Mouse (Mus musculus) myocyte (in vitro differentiated cells): Measurements from ENCODE around the gene Mbd4.

Experiments used
- CEBPB ChIP-seq: IDR thresholded peaks from 2 replicates; pipeline ENCODE4 v1.6.1; 2011; ENCODE audit warnings: mild to moderate bottlenecking, moderate library complexity; ENCODE audit not compliant: poor library complexity, insufficient read depth, severe bottlenecking
- E2F4 ChIP-seq: IDR thresholded peaks from one replicate; pipeline ENCODE4 v1.6.1; 2011; ENCODE audit warnings: mild to moderate bottlenecking, control low read depth, moderate library complexity; ENCODE audit not compliant: insufficient read depth
- MAX ChIP-seq: IDR thresholded peaks from one replicate; pipeline ENCODE4 v1.6.1; 2011; ENCODE audit warnings: low read depth, mild to moderate bottlenecking, control low read depth
- MYOD1 ChIP-seq, 3 experiments: IDR thresholded peaks; one replicate each; pipeline ENCODE4 v1.6.1; 2011; ENCODE audit warnings: control low read depth in 2 of 3, low read depth in 2 of 3, mild to moderate bottlenecking in 2 of 3, moderate library complexity in 1 of 3; ENCODE audit not compliant: insufficient read length in 2 of 3, control insufficient read depth in 1 of 3
- MYOG ChIP-seq, 3 experiments: IDR thresholded peaks; one replicate each; pipeline ENCODE4 v1.6.1; 2011; ENCODE audit warnings: control low read depth in 2 of 3, low read depth in 2 of 3, mild to moderate bottlenecking in 2 of 3; ENCODE audit not compliant: insufficient read length in 2 of 3, control insufficient read depth in 1 of 3, insufficient read depth in 1 of 3
- POLR2A ChIP-seq: IDR thresholded peaks from one replicate; pipeline ENCODE4 v1.6.1; 2011; ENCODE audit warnings: low read depth, mild to moderate bottlenecking, control low read depth, moderate library complexity; ENCODE audit not compliant: insufficient read length
- SRF ChIP-seq: IDR thresholded peaks from one replicate; pipeline ENCODE4 v1.6.1; 2011; ENCODE audit warnings: low read depth; ENCODE audit not compliant: control insufficient read depth, insufficient read length
- USF1 ChIP-seq: IDR thresholded peaks from one replicate; pipeline ENCODE4 v1.6.1; 2011; ENCODE audit warnings: low read depth, mild to moderate bottlenecking, control low read depth, moderate library complexity

GRCm38 (mm10) chr6:115880751-115881150 is 27.6 kb upstream of the Mbd4 start:
- TF ChIP-seq POLR2A: no peak
- TF ChIP-seq CEBPB: no peak
- TF ChIP-seq USF1: no peak
- no peak for TF ChIP-seq SRF
- TF ChIP-seq E2F4: no peak
- TF ChIP-seq MYOG (IDR thresholded peaks at IDR 0.05; ENCODE audit: control insufficient read depth in 1 of 3, insufficient read depth in 1 of 3, insufficient read length in 2 of 3, low read depth in 2 of 3): no peak
- TF ChIP-seq MAX: no peak
- no peak for TF ChIP-seq MYOD1 (IDR thresholded peaks at IDR 0.05; ENCODE audit: control insufficient read depth in 1 of 3, insufficient read length in 2 of 3, low read depth in 2 of 3)
